Mouse (Mus musculus) cerebellum, adult 8-10 months (tissue): ENCODE results near the gene Mfsd12.
A peak's percentile ranks its signal among the peaks of the same experiment; 100 is the strongest.

Experiments used
- DNase-seq: peaks from one replicate; pipeline ENCODE4 v3.0.0; 2022

Gene Mfsd12

GRCm38 (mm10) chr10:81383802-81384604, 26.7 kb downstream of the Mfsd12 start, which contains the start of the genes Dohh and Gm48551:
Gene Dohh, plus strand, starts transcription at chr10:81384428.
Gene Gm48551, plus strand, starts transcription at chr10:81384466.
- DNase-seq: peak; percentile 100

GRCm38 (mm10) chr10:81384605-81384982, 27.3 kb downstream of the Mfsd12 start:
- DNase-seq: no peak

GRCm38 (mm10) chr10:81385603-81386306, 28.5 kb downstream of the Mfsd12 start:
- DNase-seq: no peak

GRCm38 (mm10) chr10:81387716-81388115, 30.4 kb downstream of the Mfsd12 start:
- DNase-seq: no peak

- DNase-seq: no peak
These were observed 31.3 kb downstream of the Mfsd12 start, which contains the start of gene Gm48552 for GRCm38 (mm10) chr10:81388505-81389055. Gene Gm48552, plus strand, starts transcription at chr10:81389005.

- DNase-seq: no peak
These were observed 32.1 kb downstream of the Mfsd12 start for GRCm38 (mm10) chr10:81389373-81389772.

- peak; percentile 79 for DNase-seq
These were observed 32.7 kb downstream of the Mfsd12 start for GRCm38 (mm10) chr10:81389801-81390677.

GRCm38 (mm10) chr10:81390678-81390965, 33.3 kb downstream of the Mfsd12 start:
- no peak for DNase-seq

GRCm38 (mm10) chr10:81392270-81392669, 35.0 kb downstream of the Mfsd12 start:
- DNase-seq: no peak

GRCm38 (mm10) chr10:81392781-81393185, 35.5 kb downstream of the Mfsd12 start, which contains the start of gene Smim24:
Gene Smim24, plus strand, starts transcription at chr10:81393051.
- DNase-seq: no peak

- no peak for DNase-seq
These were observed 36.3 kb downstream of the Mfsd12 start for GRCm38 (mm10) chr10:81393456-81394063.

GRCm38 (mm10) chr10:81395127-81395526, 37.8 kb downstream of the Mfsd12 start:
- peak; percentile 79 for DNase-seq

- DNase-seq: no peak
These were observed 38.6 kb downstream of the Mfsd12 start for GRCm38 (mm10) chr10:81395865-81396264.

- peak; percentile 28 for DNase-seq
These were observed 39.5 kb downstream of the Mfsd12 start for GRCm38 (mm10) chr10:81396749-81397148.

- no peak for DNase-seq
These were observed 42.0 kb downstream of the Mfsd12 start for GRCm38 (mm10) chr10:81399296-81399695.

- no peak for DNase-seq
These were observed 42.6 kb downstream of the Mfsd12 start for GRCm38 (mm10) chr10:81399798-81400308.

GRCm38 (mm10) chr10:81400371-81401204, 43.3 kb downstream of the Mfsd12 start:
- peak; percentile 91 for DNase-seq

GRCm38 (mm10) chr10:81401205-81401520, 43.9 kb downstream of the Mfsd12 start:
- DNase-seq: no peak

GRCm38 (mm10) chr10:81401521-81402226, 44.4 kb downstream of the Mfsd12 start:
- DNase-seq: peak; percentile 64

GRCm38 (mm10) chr10:81402227-81402765, 45.0 kb downstream of the Mfsd12 start:
- DNase-seq: no peak
